Mouse (Mus musculus): ENCODE results near the gene Acad10.
"Not testable (repeated sequence)": the region's sequence is repeated elsewhere in the genome, so short reads cannot be mapped to it uniquely, and the experiment has no call there.

The Acad10 gene

GRCm38 (mm10) chr5:121656866-121657265 lies 3.4 kb downstream of the Acad10 start:
- not testable (repeated sequence) for DNase-seq (ENCODE audit: low spot score)

DNA sequence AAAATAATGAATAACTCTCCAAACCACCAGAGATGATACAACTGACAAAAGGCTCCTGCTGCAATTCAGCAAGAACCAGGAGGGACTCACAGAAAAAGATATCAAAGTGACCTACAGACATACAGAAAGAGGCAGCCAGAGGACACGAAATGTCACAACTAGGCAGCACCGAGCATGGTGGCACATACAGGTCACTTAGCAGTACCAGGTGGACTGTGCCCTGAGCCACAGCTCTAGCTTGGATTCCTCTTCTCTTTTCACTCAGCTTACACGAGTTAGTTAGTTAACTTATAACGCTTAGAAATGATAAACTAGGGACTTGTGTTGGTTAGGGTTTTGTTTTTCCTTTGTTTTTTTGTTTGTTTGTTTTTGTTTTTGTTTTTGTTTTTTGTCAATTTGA lies 5.8 kb downstream of the Acad10 start:
- DNase-seq (ENCODE audit: low spot score): no peak

- no peak for DNase-seq (ENCODE audit: low spot score)
Observed at GRCm38 (mm10) chr5:121649134-121649533, 11.2 kb downstream of the Acad10 start.

DNA sequence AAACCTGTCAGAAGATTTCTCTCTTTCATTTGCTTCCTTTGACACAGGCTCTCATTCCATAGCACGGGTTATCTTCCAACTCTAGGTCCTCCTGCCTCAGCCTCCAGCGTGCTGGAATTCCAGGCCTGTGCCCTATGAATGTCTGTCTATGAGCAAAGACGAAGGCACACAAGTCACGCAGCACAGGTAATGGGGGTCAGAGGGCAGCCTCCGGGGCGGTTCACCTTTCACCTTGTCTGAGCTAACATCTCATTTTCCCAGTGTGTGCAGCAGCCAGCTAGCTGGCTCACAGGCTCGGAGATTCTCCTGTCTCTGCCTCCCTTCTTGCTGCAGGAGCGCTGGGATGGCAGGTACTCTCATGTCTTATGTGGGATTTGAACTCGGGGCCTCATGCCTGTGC lies 20.7 kb downstream of the Acad10 start:
- DNase-seq (ENCODE audit: low spot score): no peak

- DNase-seq (ENCODE audit: low spot score): no peak
Observed at GRCm38 (mm10) chr5:121637296-121637695, 23.0 kb downstream of the Acad10 start.

DNA sequence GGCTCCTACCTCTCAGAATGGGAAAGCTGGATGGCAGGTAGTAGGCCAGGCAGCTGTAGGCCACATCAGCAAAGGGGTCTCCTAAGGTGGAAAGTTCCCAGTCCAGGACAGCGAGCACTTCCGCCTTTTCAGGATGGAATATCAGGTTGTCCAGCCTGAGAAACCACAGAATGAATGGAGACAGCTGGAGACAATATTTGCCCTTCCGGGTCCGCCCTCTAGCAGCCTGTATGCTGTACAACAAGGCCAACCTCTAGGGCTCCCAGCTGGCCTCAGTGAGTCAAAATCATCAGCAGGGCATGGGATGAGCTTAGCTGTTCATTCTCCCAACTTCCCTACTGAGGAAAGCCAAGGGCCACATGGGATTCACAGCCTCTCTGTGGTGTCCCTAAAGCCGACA lies 25.6 kb downstream of the Acad10 start:
- no peak for DNase-seq (ENCODE audit: low spot score)

DNA sequence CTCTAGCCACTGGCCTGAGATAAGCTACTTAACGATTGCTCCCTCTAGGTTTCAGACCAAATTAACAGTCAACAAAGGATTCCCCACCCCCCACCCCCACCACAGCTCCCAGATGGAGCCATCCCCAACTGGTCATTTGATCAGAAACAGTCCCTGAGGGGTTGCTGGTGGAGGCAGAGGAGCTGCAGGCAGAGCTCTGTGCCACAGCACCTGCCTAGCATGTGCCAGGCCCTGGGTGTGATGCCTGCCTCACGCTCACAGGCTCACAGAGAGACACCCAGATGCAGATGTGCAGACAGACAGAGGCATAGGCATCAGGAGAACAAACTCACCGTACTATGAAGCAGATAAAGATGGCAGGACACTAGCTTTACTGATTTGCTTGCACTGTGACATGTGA lies 27.5 kb downstream of the Acad10 start:
- no peak for DNase-seq (ENCODE audit: low spot score)

DNA sequence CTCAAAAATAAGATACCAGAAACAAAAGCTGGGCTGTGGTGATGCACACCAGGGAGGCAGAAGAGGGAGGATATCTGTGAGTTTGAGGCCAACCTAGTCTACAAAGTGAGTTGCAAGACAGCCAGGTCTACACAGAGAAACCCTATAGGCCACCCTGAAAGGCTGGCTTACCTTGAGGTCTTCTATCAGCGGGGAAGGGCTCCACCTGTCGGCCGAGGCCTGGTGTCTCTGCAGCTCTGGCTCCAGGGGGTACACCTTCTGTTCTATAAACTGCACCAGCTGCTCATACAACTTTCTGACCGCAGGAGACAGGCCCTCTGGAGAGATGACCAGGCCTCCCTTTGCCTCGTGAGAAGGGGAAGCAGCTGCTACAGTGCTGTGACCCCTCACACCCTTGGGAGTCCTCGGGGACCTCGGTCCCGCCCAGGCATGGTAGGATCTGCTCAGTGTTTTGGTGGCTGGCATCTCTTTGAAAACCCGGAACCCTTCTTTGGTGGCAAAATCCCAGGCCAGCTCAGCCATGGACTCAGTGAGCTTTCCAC lies 29.1 kb downstream of the Acad10 start:
- not testable (repeated sequence) for DNase-seq (ENCODE audit: low spot score)

DNA sequence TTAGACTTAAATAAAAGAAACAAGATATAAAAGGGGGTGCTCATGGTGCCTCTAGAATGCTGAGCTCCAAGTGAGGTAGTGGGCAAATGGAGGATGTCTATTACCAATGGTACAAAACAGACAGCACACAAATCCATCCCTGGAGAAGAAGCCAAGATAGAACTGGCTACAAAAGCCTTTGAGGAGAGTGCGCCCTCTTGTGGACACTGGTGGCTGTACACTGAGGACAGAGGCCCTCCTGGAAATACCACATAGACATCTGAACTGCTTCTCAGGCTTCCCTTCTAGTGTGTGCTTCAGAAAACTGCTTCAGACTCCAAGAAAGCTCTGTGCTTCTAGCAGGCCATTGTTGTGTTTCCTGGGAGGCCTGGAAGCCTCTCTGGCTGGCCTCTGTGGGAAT lies 32.4 kb downstream of the Acad10 start:
- peak; percentile 53 for DNase-seq (ENCODE audit: low spot score)

GRCm38 (mm10) chr5:121623241-121623640 lies 37.1 kb downstream of the Acad10 start:
- DNase-seq (ENCODE audit: low spot score): no peak

GRCm38 (mm10) chr5:121621102-121621501 lies 39.2 kb downstream of the Acad10 start:
- DNase-seq (ENCODE audit: low spot score): no peak

DNA sequence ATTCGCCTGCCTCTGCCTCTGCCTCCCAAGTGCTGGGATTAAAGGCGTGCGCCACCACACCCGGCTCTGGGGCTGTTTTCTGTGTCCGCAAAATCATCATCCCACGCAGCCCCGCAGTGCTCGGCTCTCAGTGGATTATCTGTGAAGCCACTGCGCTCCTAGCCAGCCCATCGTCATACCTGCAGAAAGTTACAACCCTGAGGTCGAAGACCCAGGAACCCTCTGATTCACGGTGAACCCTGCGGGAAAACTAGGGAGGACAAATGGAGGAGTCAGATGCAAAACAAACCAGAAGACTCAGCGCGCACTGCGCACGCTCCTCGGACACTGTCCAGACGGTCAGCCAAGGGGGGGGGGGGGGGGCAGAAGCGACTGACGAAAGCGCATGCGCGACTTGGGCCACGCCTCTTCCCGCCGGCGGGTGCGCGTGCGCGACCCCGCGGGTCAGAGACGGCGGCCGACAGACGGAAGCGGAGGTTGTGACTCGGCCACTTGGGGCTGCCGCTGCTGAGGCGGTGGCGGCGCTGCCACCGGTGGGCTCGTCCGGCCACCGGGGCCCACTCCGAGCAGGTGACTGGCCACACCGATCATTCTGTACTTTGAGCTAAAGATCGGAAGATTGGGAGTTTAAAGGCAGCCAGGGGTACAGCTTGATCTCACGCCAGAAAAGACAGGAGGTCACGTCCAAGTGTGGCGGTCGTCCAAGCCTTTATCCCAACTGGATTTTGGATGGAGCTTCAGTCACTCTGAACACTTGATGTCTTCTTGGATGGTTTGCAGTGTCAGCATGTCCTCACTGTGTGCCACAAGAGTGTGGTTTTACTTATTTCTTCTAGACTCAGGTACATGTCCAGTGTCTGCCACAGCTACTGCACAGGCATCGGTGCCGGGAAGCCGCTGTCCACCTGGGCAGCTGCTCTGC lies 41.5 kb downstream of the Acad10 start, which contains the start of gene Acad12:
Acad12 (minus strand) TSS at position 347 of the 922 bp plus-strand sequence.
- peak; percentile 54 for DNase-seq (ENCODE audit: low spot score)

DNA sequence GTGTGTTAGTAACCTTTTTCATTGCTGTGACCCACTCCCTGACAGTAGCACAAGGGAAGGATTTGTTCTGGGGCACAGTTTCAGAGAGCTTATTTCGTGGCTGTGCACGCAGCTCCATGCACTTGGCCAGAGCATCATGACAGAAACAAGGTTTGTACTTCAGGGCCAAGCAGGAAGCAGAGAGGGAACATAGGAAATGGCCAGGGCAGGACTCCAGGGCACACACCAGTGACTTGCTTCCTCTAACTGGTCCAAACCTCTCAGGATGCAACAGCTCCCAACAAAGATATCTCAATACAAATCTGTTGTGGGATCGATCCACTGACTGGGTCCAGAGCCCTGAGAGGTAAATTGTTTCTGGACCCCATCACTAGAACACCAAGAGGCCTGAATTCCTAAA lies 45.4 kb downstream of the Acad10 start:
- not testable (repeated sequence) for DNase-seq (ENCODE audit: low spot score)

DNA sequence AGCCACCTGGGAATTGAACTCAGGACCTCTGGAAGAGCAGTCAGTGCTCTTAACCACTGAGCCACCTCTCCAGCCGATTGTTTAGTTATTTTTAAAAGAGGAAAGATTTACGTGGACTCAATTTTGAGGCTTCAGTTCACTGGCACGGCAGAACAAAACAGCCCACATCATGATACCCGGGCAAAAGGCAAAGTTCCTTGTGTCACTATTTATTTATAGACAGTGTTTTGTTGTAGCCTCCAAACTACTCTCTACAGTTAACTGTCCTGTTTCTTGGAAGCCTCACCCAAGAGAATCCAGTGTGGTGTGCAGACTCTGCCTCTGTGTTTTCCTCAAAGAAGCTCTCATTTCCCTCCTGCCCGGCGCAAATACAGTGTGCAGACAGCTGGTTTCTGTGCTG lies 48.3 kb downstream of the Acad10 start:
- no peak for DNase-seq (ENCODE audit: low spot score)

GRCm38 (mm10) chr5:121609556-121610135 lies 50.7 kb downstream of the Acad10 start:
- DNase-seq (ENCODE audit: low spot score): not testable (repeated sequence)

- peak; percentile 62 for DNase-seq (ENCODE audit: low spot score)
Observed at GRCm38 (mm10) chr5:121606151-121606550, 54.2 kb downstream of the Acad10 start.

DNA sequence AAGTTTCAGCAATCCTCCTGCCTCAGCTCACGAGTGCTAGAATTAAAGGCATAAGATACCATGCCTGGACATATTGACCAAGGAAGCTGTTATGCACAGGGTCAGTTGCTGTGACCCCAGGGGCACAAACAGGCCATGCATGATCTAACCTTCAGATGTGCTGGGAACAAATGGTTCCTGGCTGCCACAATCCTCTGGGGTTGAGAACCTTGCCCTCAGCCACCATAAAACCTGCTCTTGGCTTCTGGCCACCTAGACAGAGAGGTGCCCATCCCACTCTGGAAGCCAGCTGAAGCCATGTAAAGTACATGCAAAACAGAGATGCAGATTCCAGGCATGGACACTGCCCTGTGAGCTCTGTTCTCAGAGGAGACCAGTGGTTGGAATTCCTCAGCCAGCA lies 56.5 kb downstream of the Acad10 start:
- not testable (repeated sequence) for DNase-seq (ENCODE audit: low spot score)

GRCm38 (mm10) chr5:121601547-121602299 lies 58.6 kb downstream of the Acad10 start:
- DNase-seq (ENCODE audit: low spot score): peak; percentile 84

- no peak for DNase-seq (ENCODE audit: low spot score)
Observed at GRCm38 (mm10) chr5:121598871-121599610, 61.3 kb downstream of the Acad10 start.

DNA sequence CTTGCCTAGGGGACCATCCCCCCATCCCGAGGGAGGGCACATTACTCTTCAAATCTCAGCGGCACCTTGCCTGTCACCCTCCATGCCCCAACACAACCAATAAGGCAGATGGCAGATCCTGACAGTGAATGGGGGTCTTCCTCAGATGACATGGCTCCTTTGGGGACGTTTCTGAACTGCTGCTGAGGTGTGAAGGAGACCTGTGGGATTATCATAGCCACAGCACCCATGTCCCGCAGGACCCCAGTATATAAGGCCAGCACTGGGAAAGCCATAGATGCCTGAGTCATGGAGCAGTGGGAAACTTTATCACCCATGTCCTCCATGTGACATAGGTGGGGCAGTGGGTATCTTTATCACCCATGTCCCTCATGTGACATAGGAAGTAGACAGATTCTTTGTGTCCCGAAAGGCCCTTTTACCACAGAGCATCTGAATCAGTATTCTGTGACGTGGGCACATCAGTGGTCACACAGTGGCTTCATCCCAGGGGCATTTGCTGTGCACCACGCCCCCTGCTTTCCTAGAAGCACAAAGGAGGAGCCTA lies 62.2 kb downstream of the Acad10 start:
- DNase-seq (ENCODE audit: low spot score): no peak

- no peak for DNase-seq (ENCODE audit: low spot score)
Observed at GRCm38 (mm10) chr5:121597332-121597731, 63.0 kb downstream of the Acad10 start.

All from ovary, postnatal 10 days (tissue).